Mouse (Mus musculus): Measurements from ENCODE around the gene Wfikkn2. TPM values are rescaled to one million over a fixed set of nuclear protein-coding genes. Genes with fewer than 3 reads are reported as not detected.
A peak's percentile ranks its signal among the peaks of the same experiment; 100 is the strongest.

The Wfikkn2 gene
- polyA plus RNA-seq, 1 experiment: 0.38 TPM

GRCm38 (mm10) chr11:94206398-94207114 is 39.2 kb downstream of the Wfikkn2 start:
- no peaks in the 10 kb centered on the region for H3K4me1 ChIP-seq (ENCODE audit: control insufficient read depth, insufficient read depth, low read length)
- no peak for DNase-seq
- H3K4me3 ChIP-seq (ENCODE audit: insufficient read depth, low read depth, low read length): no peak overlapping the region
- WGBS: 90% methylated on average over 10 of the region's 10 CpGs
- H3K27me3 ChIP-seq (replicated peaks; ENCODE audit: control insufficient read depth, insufficient read depth, low read length): no peaks in the 10 kb centered on the region
- no peak for TF ChIP-seq POLR2A (IDR thresholded peaks at IDR 0.05; ENCODE audit: low read depth, low read length)
- no peak for TF ChIP-seq CTCF (conservative IDR thresholded peaks at IDR 0.05; ENCODE audit: insufficient read depth, insufficient read length, low read depth, low read length)
- H3K36me3 ChIP-seq (ENCODE audit: control insufficient read depth, insufficient read depth, low read length): no peaks in the 10 kb centered on the region
- no peak overlapping the region for H3K27ac ChIP-seq (ENCODE audit: insufficient read depth, low read depth, low read length)

- TF ChIP-seq CTCF (conservative IDR thresholded peaks at IDR 0.05; ENCODE audit: insufficient read depth, insufficient read length, low read depth, low read length) (no peak), POLR2A (IDR thresholded peaks at IDR 0.05; ENCODE audit: low read depth, low read length) (no peak)
- DNase-seq: no peak
- no peak overlapping the region for H3K27ac ChIP-seq (ENCODE audit: insufficient read depth, low read depth, low read length)
- H3K27me3 ChIP-seq (replicated peaks; ENCODE audit: control insufficient read depth, insufficient read depth, low read length): no peaks in the 10 kb centered on the region
- 60% methylated on average over 3 of the region's 3 CpGs for WGBS
- H3K4me1 ChIP-seq (ENCODE audit: control insufficient read depth, insufficient read depth, low read length): no peaks in the 10 kb centered on the region
- no peak overlapping the region for H3K4me3 ChIP-seq (ENCODE audit: insufficient read depth, low read depth, low read length)
- no peaks in the 10 kb centered on the region for H3K36me3 ChIP-seq (ENCODE audit: control insufficient read depth, insufficient read depth, low read length)
These were observed 42.7 kb downstream of the Wfikkn2 start for GRCm38 (mm10) chr11:94203066-94203465.

GRCm38 (mm10) chr11:94202106-94202505 is 43.7 kb downstream of the Wfikkn2 start:
- Histone ChIP-seq H3K27ac (ENCODE audit: insufficient read depth, low read depth, low read length) (no peak overlapping the region), H3K36me3 (ENCODE audit: control insufficient read depth, insufficient read depth, low read length) (no peaks in the 10 kb centered on the region), H3K4me1 (ENCODE audit: control insufficient read depth, insufficient read depth, low read length) (no peaks in the 10 kb centered on the region), H3K27me3 (replicated peaks; ENCODE audit: control insufficient read depth, insufficient read depth, low read length) (no peaks in the 10 kb centered on the region), H3K4me3 (ENCODE audit: insufficient read depth, low read depth, low read length) (no peak overlapping the region)
- DNase-seq: no peak
- TF ChIP-seq POLR2A (IDR thresholded peaks at IDR 0.05; ENCODE audit: low read depth, low read length): no peak
- no peak for TF ChIP-seq CTCF (conservative IDR thresholded peaks at IDR 0.05; ENCODE audit: insufficient read depth, insufficient read length, low read depth, low read length)
- WGBS: 88% methylated on average over 5 of the region's 5 CpGs

- no peak overlapping the region for H3K27ac ChIP-seq (ENCODE audit: insufficient read depth, low read depth, low read length)
- TF ChIP-seq POLR2A (IDR thresholded peaks at IDR 0.05; ENCODE audit: low read depth, low read length): no peak
- no peak for TF ChIP-seq CTCF (conservative IDR thresholded peaks at IDR 0.05; ENCODE audit: insufficient read depth, insufficient read length, low read depth, low read length)
- H3K4me3 ChIP-seq (ENCODE audit: insufficient read depth, low read depth, low read length): no peak overlapping the region
- 95% methylated on average over 4 of the region's 4 CpGs for WGBS
- no peaks in the 10 kb centered on the region for H3K27me3 ChIP-seq (replicated peaks; ENCODE audit: control insufficient read depth, insufficient read depth, low read length)
- no peak for DNase-seq
- H3K36me3 ChIP-seq (ENCODE audit: control insufficient read depth, insufficient read depth, low read length): no peaks in the 10 kb centered on the region
- peaks cover 7% of the 10 kb centered on the region; the same call in 1 of the 2 replicates for H3K4me1 ChIP-seq (ENCODE audit: control insufficient read depth, insufficient read depth, low read length)
These were observed 45.4 kb downstream of the Wfikkn2 start for GRCm38 (mm10) chr11:94200422-94200821.

GRCm38 (mm10) chr11:94199771-94200170 is 46.0 kb downstream of the Wfikkn2 start:
- WGBS: 89% methylated on average over 2 of the region's 2 CpGs
- Histone ChIP-seq H3K36me3 (ENCODE audit: control insufficient read depth, insufficient read depth, low read length) (no peaks in the 10 kb centered on the region), H3K4me3 (ENCODE audit: insufficient read depth, low read depth, low read length) (no peak overlapping the region), H3K27ac (ENCODE audit: insufficient read depth, low read depth, low read length) (no peak overlapping the region), H3K27me3 (replicated peaks; ENCODE audit: control insufficient read depth, insufficient read depth, low read length) (no peaks in the 10 kb centered on the region), H3K4me1 (ENCODE audit: control insufficient read depth, insufficient read depth, low read length) (peaks cover 7% of the 10 kb centered on the region; the same call in 1 of the 2 replicates)
- no peak for DNase-seq
- TF ChIP-seq CTCF (conservative IDR thresholded peaks at IDR 0.05; ENCODE audit: insufficient read depth, insufficient read length, low read depth, low read length): no peak

GRCm38 (mm10) chr11:94198405-94199146 is 47.2 kb downstream of the Wfikkn2 start:
- WGBS: 85% methylated on average over 7 of the region's 7 CpGs
- H3K27me3 ChIP-seq (replicated peaks; ENCODE audit: control insufficient read depth, insufficient read depth, low read length): no peaks in the 10 kb centered on the region
- no peak overlapping the region for H3K4me3 ChIP-seq (ENCODE audit: insufficient read depth, low read depth, low read length)
- H3K36me3 ChIP-seq (ENCODE audit: control insufficient read depth, insufficient read depth, low read length): no peaks in the 10 kb centered on the region
- TF ChIP-seq CTCF (conservative IDR thresholded peaks at IDR 0.05; ENCODE audit: insufficient read depth, insufficient read length, low read depth, low read length) (no peak), POLR2A (IDR thresholded peaks at IDR 0.05; ENCODE audit: low read depth, low read length) (no peak)
- H3K27ac ChIP-seq (ENCODE audit: insufficient read depth, low read depth, low read length): no peak overlapping the region
- no peak for DNase-seq
- H3K4me1 ChIP-seq (ENCODE audit: control insufficient read depth, insufficient read depth, low read length): peaks cover 7% of the 10 kb centered on the region; the same call in 1 of the 2 replicates

- no peak for TF ChIP-seq CTCF (conservative IDR thresholded peaks at IDR 0.05; ENCODE audit: insufficient read depth, insufficient read length, low read depth, low read length)
- no peak for TF ChIP-seq POLR2A (IDR thresholded peaks at IDR 0.05; ENCODE audit: low read depth, low read length)
- peak; percentile 75 for DNase-seq
- 47% methylated on average over 3 of the region's 3 CpGs for WGBS
- Histone ChIP-seq H3K4me1 (ENCODE audit: control insufficient read depth, insufficient read depth, low read length) (peaks cover 7% of the 10 kb centered on the region; the same call in 1 of the 2 replicates), H3K4me3 (ENCODE audit: insufficient read depth, low read depth, low read length) (no peak overlapping the region), H3K36me3 (ENCODE audit: control insufficient read depth, insufficient read depth, low read length) (no peaks in the 10 kb centered on the region), H3K27ac (ENCODE audit: insufficient read depth, low read depth, low read length) (no peak overlapping the region), H3K27me3 (replicated peaks; ENCODE audit: control insufficient read depth, insufficient read depth, low read length) (no peaks in the 10 kb centered on the region)
These were observed 49.5 kb downstream of the Wfikkn2 start for GRCm38 (mm10) chr11:94196311-94196710.

Data from kidney, adult 2 months (tissue).